Mouse (Mus musculus) CH12.LX (cell line): ENCODE results near the gene Tubg1. TPM values are rescaled to one million over a fixed set of nuclear protein-coding genes. Genes with fewer than 3 reads are reported as not detected.

Source experiments
- DNase-seq: peaks from one replicate; pipeline ENCODE4 v3.0.0-alpha.2; 2013; ENCODE audit errors: extremely low read depth
- H3K27ac ChIP-seq: 2 replicates; pipeline ENCODE4 v1.5.1; 2012; ENCODE audit warnings: low read depth, mild to moderate bottlenecking, control low read depth, moderate library complexity; ENCODE audit not compliant: insufficient read depth
- H3K27me3 ChIP-seq: replicated peaks from 2 replicates; pipeline ENCODE3; 2012; ENCODE audit warnings: inconsistent platforms
- H3K36me3 ChIP-seq, 2 experiments: replicated peaks in 1 of 2; 2 replicates each; pipeline versions ENCODE3 to v1.6.1; 2012; ENCODE audit warnings: inconsistent platforms in 1 of 2, low read length in 1 of 2, mild to moderate bottlenecking in 1 of 2, mixed read lengths in 1 of 2, moderate library complexity in 1 of 2; ENCODE audit not compliant: control insufficient read depth in 1 of 2, insufficient read depth in 1 of 2
- H3K4me1 ChIP-seq, 2 experiments: 2 replicates each; pipeline ENCODE4 v1.6.1; 2012; ENCODE audit warnings: inconsistent platforms in 1 of 2, moderate library complexity in 1 of 2; ENCODE audit not compliant: insufficient read depth in 2 of 2, control insufficient read depth in 1 of 2
- H3K4me2 ChIP-seq: 2 replicates; pipeline ENCODE4 v1.6.1; 2012; ENCODE audit warnings: low read depth, mild to moderate bottlenecking, control low read depth; ENCODE audit not compliant: poor library complexity, insufficient read depth, severe bottlenecking
- H3K4me3 ChIP-seq, 3 experiments: fragments of 150-350 bp in 1 of 3; sonication (generic) in 1 of 3; replicated peaks in 1 of 3; 2 replicates each; pipeline versions ENCODE3 to v1.5.1; 2011 to 2012; ENCODE audit warnings: low read depth in 2 of 3, low read length in 2 of 3, mild to moderate bottlenecking in 2 of 3, moderate library complexity in 2 of 3, control low read depth in 1 of 3, improper control_type of control experiment in 1 of 3, inconsistent platforms in 1 of 3, mixed read lengths in 1 of 3; ENCODE audit not compliant: poor library complexity in 1 of 3
- H3K79me2 ChIP-seq: replicated peaks from 2 replicates; pipeline ENCODE4 v1.6.1; 2012; ENCODE audit warnings: mild to moderate bottlenecking, moderate library complexity; ENCODE audit not compliant: control insufficient read depth, poor library complexity, insufficient read depth, severe bottlenecking; ENCODE audit errors: extremely low read depth
- H3K9ac ChIP-seq: 2 replicates; pipeline ENCODE4 v1.6.1; 2012; ENCODE audit warnings: low read depth, mild to moderate bottlenecking, control low read depth, moderate library complexity; ENCODE audit not compliant: insufficient read depth
- H3K9me3 ChIP-seq: replicated peaks from 2 replicates; pipeline ENCODE3; 2012; ENCODE audit warnings: low read length, inconsistent platforms, mixed read lengths
- BHLHE40 ChIP-seq: IDR thresholded peaks from 2 replicates; pipeline ENCODE4 v1.6.1; 2011; ENCODE audit warnings: mild to moderate bottlenecking, low read depth, low read length, improper control_type of control experiment
- CHD1 ChIP-seq: IDR thresholded peaks from 2 replicates; pipeline ENCODE4 v1.6.1; 2012; ENCODE audit warnings: low read depth, low read length, improper control_type of control experiment, inconsistent platforms
- E2F4 ChIP-seq: IDR thresholded peaks from 2 replicates; pipeline ENCODE4 v1.6.1; 2011; ENCODE audit warnings: low read depth, low read length, improper control_type of control experiment; ENCODE audit not compliant: insufficient replicate concordance
- ELF1 ChIP-seq: IDR thresholded peaks from 2 replicates; pipeline ENCODE4 v1.6.1; 2014; ENCODE audit warnings: low read depth, mild to moderate bottlenecking, inconsistent platforms, low read length, improper control_type of control experiment
- EP300 ChIP-seq: IDR thresholded peaks from 2 replicates; pipeline ENCODE4 v1.6.1; 2011; ENCODE audit warnings: low read length, improper control_type of control experiment
- ETS1 ChIP-seq: conservative IDR thresholded peaks from 2 replicates; pipeline ENCODE4 v1.6.1; 2012; ENCODE audit warnings: low read depth, mild to moderate bottlenecking, inconsistent platforms, low read length, improper control_type of control experiment, moderate library complexity
- GABPA ChIP-seq: IDR thresholded peaks from 2 replicates; pipeline ENCODE4 v1.6.1; 2012; ENCODE audit warnings: low read depth, low read length, improper control_type of control experiment, inconsistent platforms; ENCODE audit not compliant: insufficient replicate concordance
- HCFC1 ChIP-seq: IDR thresholded peaks from 2 replicates; pipeline ENCODE4 v1.6.1; 2012; ENCODE audit warnings: low read depth, mild to moderate bottlenecking, inconsistent platforms, low read length, improper control_type of control experiment
- IRF4 ChIP-seq: IDR thresholded peaks from 2 replicates; pipeline ENCODE4 v1.6.1; 2014; ENCODE audit warnings: low read depth, mild to moderate bottlenecking, inconsistent platforms, low read length, improper control_type of control experiment
- JUN ChIP-seq: IDR thresholded peaks from 2 replicates; pipeline ENCODE4 v1.6.1; 2011; ENCODE audit warnings: low read depth, mild to moderate bottlenecking, low read length, improper control_type of control experiment, moderate library complexity; ENCODE audit not compliant: insufficient read depth
- JUND ChIP-seq: conservative IDR thresholded peaks from 2 replicates; pipeline ENCODE4 v1.6.1; 2011; ENCODE audit warnings: low read depth, low read length, improper control_type of control experiment
- KAT2A ChIP-seq: IDR thresholded peaks from 2 replicates; pipeline ENCODE4 v1.6.1; 2012; ENCODE audit warnings: low read length, improper control_type of control experiment, inconsistent platforms; ENCODE audit not compliant: insufficient replicate concordance
- MAFK ChIP-seq: IDR thresholded peaks from 2 replicates; pipeline ENCODE4 v1.6.1; 2011; ENCODE audit warnings: low read length, improper control_type of control experiment; ENCODE audit not compliant: insufficient replicate concordance
- MAX ChIP-seq: IDR thresholded peaks from 2 replicates; pipeline ENCODE4 v1.6.1; 2011; ENCODE audit warnings: low read length, improper control_type of control experiment
- MAZ ChIP-seq: IDR thresholded peaks from 2 replicates; pipeline ENCODE4 v1.6.1; 2012; ENCODE audit warnings: low read depth, mild to moderate bottlenecking, inconsistent platforms, low read length, improper control_type of control experiment, moderate library complexity
- MEF2A ChIP-seq: IDR thresholded peaks from 2 replicates; pipeline ENCODE4 v1.6.1; 2014; ENCODE audit warnings: low read depth, mild to moderate bottlenecking, inconsistent platforms, low read length, improper control_type of control experiment, borderline replicate concordance
- MXI1 ChIP-seq: IDR thresholded peaks from 2 replicates; pipeline ENCODE4 v1.6.1; 2011; ENCODE audit warnings: mild to moderate bottlenecking, low read depth, low read length, improper control_type of control experiment
- MYC ChIP-seq: IDR thresholded peaks from 2 replicates; pipeline ENCODE4 v1.6.1; 2011; ENCODE audit warnings: low read depth, mild to moderate bottlenecking, improper control_type of control experiment, low read length
- NELFE ChIP-seq: IDR thresholded peaks from 2 replicates; pipeline ENCODE4 v1.6.1; 2011; ENCODE audit warnings: low read depth, low read length, improper control_type of control experiment
- NRF1 ChIP-seq: IDR thresholded peaks from 2 replicates; pipeline ENCODE4 v1.6.1; 2014; ENCODE audit warnings: low read depth, mild to moderate bottlenecking, inconsistent platforms, low read length, improper control_type of control experiment, moderate library complexity
- PAX5 ChIP-seq: IDR thresholded peaks from 2 replicates; pipeline ENCODE4 v1.6.1; 2012; ENCODE audit warnings: low read length, inconsistent platforms, mixed read lengths
- POLR2A ChIP-seq: IDR thresholded peaks from 2 replicates; pipeline ENCODE4 v1.6.1; 2011; ENCODE audit warnings: low read depth, mild to moderate bottlenecking, improper control_type of control experiment, low read length
- POLR2AphosphoS2 ChIP-seq: IDR thresholded peaks from 2 replicates; pipeline ENCODE4 v1.6.1; 2011; ENCODE audit warnings: low read depth, low read length, improper control_type of control experiment
- RAD21 ChIP-seq: IDR thresholded peaks from 2 replicates; pipeline ENCODE4 v1.6.1; 2011; ENCODE audit warnings: low read depth, mild to moderate bottlenecking, low read length, improper control_type of control experiment, moderate library complexity
- RCOR1 ChIP-seq: conservative IDR thresholded peaks from 2 replicates; pipeline ENCODE4 v1.6.1; 2012; ENCODE audit warnings: low read depth, mild to moderate bottlenecking, inconsistent platforms, low read length, improper control_type of control experiment
- SIN3A ChIP-seq: IDR thresholded peaks from 2 replicates; pipeline ENCODE4 v1.6.1; 2012; ENCODE audit warnings: low read length, improper control_type of control experiment, inconsistent platforms
- SMC3 ChIP-seq: IDR thresholded peaks from 2 replicates; pipeline ENCODE4 v1.6.1; 2011; ENCODE audit warnings: low read depth, low read length, improper control_type of control experiment
- TBP ChIP-seq: conservative IDR thresholded peaks from 2 replicates; pipeline ENCODE4 v1.6.1; 2011; ENCODE audit warnings: low read depth, low read length, improper control_type of control experiment
- UBTF ChIP-seq: IDR thresholded peaks from 2 replicates; pipeline ENCODE4 v1.6.1; 2012; ENCODE audit warnings: low read depth, mild to moderate bottlenecking, inconsistent platforms, low read length, improper control_type of control experiment, moderate library complexity
- USF1 ChIP-seq: IDR thresholded peaks from 2 replicates; pipeline ENCODE4 v1.6.1; 2014; ENCODE audit warnings: low read depth, mild to moderate bottlenecking, inconsistent platforms, low read length, improper control_type of control experiment
- ZC3H11A ChIP-seq: IDR thresholded peaks from 2 replicates; pipeline ENCODE4 v1.6.1; 2012; ENCODE audit warnings: low read depth, mild to moderate bottlenecking, inconsistent platforms, low read length, improper control_type of control experiment
- ZMIZ1 ChIP-seq: IDR thresholded peaks from 2 replicates; pipeline ENCODE4 v1.6.1; 2012; ENCODE audit warnings: low read depth, mild to moderate bottlenecking, inconsistent platforms, low read length, improper control_type of control experiment
- ZNF384 ChIP-seq: IDR thresholded peaks from 2 replicates; pipeline ENCODE4 v1.6.1; 2012; ENCODE audit warnings: low read depth, low read length, improper control_type of control experiment, inconsistent platforms
- dilution Hi-C: fragments of 300-500 bp; cut with MboI; formaldehyde crosslinking; loops from 2 replicates; pipeline ENCODE4 v1.14.3; 2020; ENCODE audit warnings: low sequenced_read_pairs; ENCODE audit not compliant: extremely low pct_unique_long_range_greater_than_20kb, extremely low pct_ligation_motif_present
- in situ Hi-C: fragments of 300-500 bp; cut with MboI; formaldehyde crosslinking; loops from 3 replicates; pipeline ENCODE4 v1.14.3; 2019; ENCODE audit warnings: low sequenced_read_pairs, low pct_ligation_motif_present, low pct_unique_long_range_greater_than_20kb, mixed read lengths
- polyA plus RNA-seq: library from polyadenylated mRNA; unstranded; fragments of >175 nt; gene quantifications from 2 replicates; pipeline ENCODE4 v1.2.1, GENCODE M21; 2012; ENCODE audit warnings: low read depth; ENCODE audit not compliant: insufficient read length
- total RNA-seq, 2 experiments: library from RNA; depleted of rRNA; stranded (reverse); fragments of 300-350 nt in 1 of 2; fragments of >200 nt in 1 of 2; gene quantifications; 2 replicates each; pipeline ENCODE4 v1.2.3; 2012 to 2014

Gene Tubg1
- total and polyA plus RNA-seq, 3 experiments: 57.4 to 190 (median 108) TPM

DNA sequence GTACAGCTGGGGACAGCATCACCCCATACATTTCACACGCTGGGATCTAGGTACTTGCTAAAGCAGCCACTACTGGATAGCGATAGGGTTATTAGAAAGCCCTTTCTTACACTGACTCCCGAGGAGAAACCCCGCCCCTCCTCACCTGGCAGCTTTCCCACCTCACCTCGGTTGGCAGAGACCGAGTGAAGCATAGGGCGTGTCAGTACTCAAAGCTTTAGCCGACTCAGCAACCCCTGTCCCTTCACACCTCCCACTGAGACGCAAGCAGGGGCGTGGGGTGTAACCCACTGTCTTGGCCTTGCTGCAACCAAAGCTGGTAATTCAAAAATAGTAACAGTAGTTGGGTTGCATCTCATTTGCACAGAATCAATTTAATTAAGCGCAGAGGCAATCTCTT is 53.4 kb downstream of the Tubg1 start (continued):
- TF ChIP-seq HCFC1 (no peak), MXI1 (no peak), SMC3 (no peak; the same call in 1 of the 2 replicates), POLR2A (no peak), BHLHE40 (no peak), ZNF384 (no peak), USF1 (no peak), MAFK (peak; percentile 86; the same call in 1 of the 2 replicates), NRF1 (no peak), KAT2A (no peak), MAZ (0 out of 2 replicates have a peak, but pooled peaks have one; percentile 3), ETS1 (peak; percentile 6; the same call in 1 of the 2 replicates), CHD1 (no peak), RAD21 (no peak), SIN3A (no peak), EP300 (no peak), POLR2AphosphoS2 (no peak)

DNA sequence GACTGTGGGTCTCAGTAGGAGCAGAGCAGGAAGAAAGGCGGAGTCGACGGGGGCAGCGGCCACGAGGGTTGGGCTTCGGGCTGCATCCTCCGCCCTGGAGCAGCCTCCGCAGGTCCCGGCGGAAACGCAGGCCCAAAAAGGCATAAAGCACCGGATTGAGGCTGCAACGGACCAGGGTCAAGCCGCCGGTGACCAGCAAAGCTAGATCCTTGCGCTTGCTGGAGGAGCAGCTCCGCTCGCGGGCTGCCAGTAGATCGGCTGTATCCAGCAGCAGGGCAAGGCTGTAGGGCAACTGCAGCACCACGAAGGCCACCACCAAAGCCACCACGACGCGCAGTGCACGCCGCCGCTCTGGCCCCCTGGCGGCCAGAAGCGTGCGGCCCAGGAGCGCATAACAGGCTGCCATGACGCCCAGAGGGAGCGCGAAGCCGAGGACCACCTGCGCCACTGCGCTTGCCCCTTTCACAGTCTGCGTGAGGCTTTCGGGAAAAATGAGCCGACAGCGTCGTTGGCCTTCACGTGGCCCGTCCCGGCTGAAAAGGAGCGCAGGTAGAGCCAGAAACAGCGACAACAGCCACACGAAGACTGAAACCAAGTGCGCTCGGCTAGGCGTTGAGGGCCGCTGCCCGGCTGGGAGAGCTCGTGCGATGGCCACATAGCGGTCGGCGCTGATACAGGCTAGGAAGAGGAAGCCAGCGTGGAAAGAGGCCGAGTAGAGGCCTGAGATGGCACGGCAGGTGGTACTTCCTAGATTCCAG is 54.1 kb downstream of the Tubg1 start:
- Histone ChIP-seq H3K9ac (peak overlapping the region; percentile 54), H3K4me3 (peak overlapping the region; percentile 64 to 79 (median 68)), H3K27me3 (peaks cover 9% of the 10 kb centered on the region), H3K4me1 (peaks cover 6 to 73% of the 10 kb centered on the region in 2 experiments), H3K27ac (peak overlapping the region; percentile 78), H3K9me3 (no peaks in the 10 kb centered on the region), H3K4me2 (peak overlapping the region; percentile 91), H3K36me3 (peaks cover 0 to 12% of the 10 kb centered on the region in 2 experiments), H3K79me2 (peaks cover 17% of the 10 kb centered on the region)
- in situ Hi-C loops: loop anchor here (5.0 kb wide), 1 partner anchor 37 kb away; no protein-coding TSS in a partner anchor
- peak; percentile 79 for DNase-seq
- dilution Hi-C loops: no loop called here
- TF ChIP-seq ETS1 (no peak; the same call in 1 of the 2 replicates), TBP (no peak; the same call in 1 of the 2 replicates), ZMIZ1 (peak; percentile 52), PAX5 (no peak), ELF1 (peak; percentile 57; the same call in 1 of the 2 replicates), RCOR1 (0 out of 2 replicates have a peak, but pooled peaks have one; percentile 69), ZC3H11A (peak; percentile 22; the same call in 1 of the 2 replicates), POLR2A (peak; percentile 63), GABPA (no peak), E2F4 (peak; percentile 62; the same call in 1 of the 2 replicates), CHD1 (no peak), IRF4 (peak; percentile 65), JUN (no peak), MAX (peak; percentile 96), KAT2A (0 out of 2 replicates have a peak, but pooled peaks have one; percentile 68), MAFK (0 out of 2 replicates have a peak, but pooled peaks have one; percentile 37), MYC (peak; percentile 94), NELFE (peak; percentile 71), NRF1 (peak; percentile 68), BHLHE40 (peak; percentile 71), JUND (no peak), MXI1 (peak; percentile 92), SMC3 (peak; percentile 81), SIN3A (peak; percentile 77), EP300 (0 out of 2 replicates have a peak, but pooled peaks have one; percentile 16), MEF2A (peak; percentile 77; the same call in 1 of the 2 replicates), UBTF (peak; percentile 90), HCFC1 (peak; percentile 60; the same call in 1 of the 2 replicates), RAD21 (peak; percentile 39)
